Mouse (Mus musculus): Measurements from ENCODE around the gene Tmed9.
"Not testable (repeated sequence)": the region's sequence is repeated elsewhere in the genome, so short reads cannot be mapped to it uniquely, and the experiment has no call there.

Gene Tmed9

DNA sequence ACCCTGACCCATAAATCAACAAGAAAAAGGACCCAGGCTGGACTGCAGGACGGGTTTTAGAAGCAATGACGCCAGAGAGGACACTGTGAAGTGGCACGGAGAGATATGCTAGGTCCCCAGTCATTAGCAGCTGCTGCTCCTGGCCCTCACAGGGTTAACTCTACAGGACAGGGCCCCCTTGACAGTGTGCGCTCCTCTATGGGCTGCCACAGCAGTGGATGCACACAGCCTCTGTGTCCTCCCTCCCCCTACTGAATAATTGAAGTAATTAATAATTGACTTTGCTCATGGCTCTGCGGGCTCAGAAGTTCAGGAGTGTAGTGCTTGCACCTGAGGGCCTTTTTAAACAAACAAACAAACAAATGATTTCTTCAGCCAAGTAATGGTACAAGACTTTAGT lies 39.9 kb downstream of the Tmed9 start:
- DNase-seq: no peak

- no peak for DNase-seq
These were observed 45.8 kb downstream of the Tmed9 start for GRCm38 (mm10) chr13:55619328-55619727.

- DNase-seq: no peak
These were observed 46.7 kb downstream of the Tmed9 start for GRCm38 (mm10) chr13:55620275-55620674.

- not testable (repeated sequence) for DNase-seq
These were observed 48.7 kb downstream of the Tmed9 start for GRCm38 (mm10) chr13:55622156-55622648.

DNA sequence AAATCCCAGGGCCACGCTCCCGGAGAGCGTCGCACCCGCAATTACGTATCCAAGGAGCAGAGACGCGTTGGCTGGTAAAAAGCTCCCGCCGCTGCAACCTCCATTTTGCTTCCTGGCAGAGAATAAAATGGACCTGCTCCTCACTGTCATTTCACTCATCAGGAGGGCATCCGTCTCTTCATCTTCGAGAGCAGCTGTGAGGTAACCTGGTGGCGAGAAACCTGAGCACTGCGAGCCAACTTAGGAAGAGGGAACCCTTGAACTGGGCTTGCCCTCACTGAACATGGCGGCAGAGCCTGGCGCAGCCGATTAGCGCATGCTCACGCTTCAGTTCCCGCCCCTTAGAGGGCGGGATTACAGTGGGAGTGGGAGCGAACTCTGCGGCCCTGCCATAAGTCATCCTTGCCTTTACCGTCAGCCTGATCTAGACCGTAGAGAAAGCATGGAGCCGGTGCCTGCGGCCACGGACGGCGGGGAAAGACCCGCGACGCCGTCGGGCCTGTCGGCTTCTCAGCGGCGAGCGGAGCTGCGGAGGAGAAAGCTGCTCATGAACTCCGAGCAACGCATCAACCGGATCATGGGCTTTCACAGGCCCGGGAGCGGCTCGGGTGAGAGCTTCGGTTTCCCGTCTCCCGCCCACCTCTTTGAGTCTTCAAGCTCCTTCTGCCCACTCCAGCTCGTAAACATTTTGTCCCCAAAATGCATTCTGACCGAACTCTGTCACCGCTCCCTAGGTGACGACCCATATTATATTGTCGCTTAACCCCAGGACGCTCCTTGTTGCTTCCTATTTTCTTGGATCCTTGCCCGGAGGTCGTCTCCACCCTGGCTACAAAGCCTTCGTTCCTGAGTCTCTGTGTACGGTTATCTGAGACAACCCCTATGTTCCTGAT lies 49.4 kb downstream of the Tmed9 start, which contains the start of gene Caml:
TSS of gene Caml (plus strand) at position 357 of the 893 bp plus-strand sequence.
- DNase-seq: peak; percentile 77

DNA sequence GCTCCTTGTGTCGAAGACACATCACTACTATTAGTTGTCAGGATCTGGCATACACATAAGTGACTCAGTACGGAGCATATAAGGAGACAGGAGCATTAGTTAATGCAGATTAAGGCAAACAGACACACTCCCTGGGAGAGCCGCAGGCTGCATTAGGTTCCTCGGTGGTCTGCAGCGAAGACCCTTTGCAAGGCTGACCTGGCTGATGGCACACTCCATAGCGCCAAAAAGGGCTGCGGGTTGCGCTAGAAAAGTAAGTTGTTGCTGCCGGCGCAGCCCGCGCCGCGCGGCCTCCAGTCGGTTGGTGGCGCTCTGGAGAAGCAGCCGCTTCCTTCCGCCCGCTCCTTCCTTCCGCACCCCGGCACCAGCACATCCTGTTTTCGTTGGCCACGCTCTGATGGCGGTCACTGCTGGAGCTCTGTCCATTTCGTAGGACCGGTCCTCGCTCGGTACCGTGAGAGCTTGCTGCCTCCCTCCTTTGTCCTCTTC lies 61.2 kb downstream of the Tmed9 start, which contains the start of gene Ddx46:
TSS of gene Ddx46 (plus strand) at position 389 of the 489 bp plus-strand sequence.
- DNase-seq: peak; percentile 91

DNA sequence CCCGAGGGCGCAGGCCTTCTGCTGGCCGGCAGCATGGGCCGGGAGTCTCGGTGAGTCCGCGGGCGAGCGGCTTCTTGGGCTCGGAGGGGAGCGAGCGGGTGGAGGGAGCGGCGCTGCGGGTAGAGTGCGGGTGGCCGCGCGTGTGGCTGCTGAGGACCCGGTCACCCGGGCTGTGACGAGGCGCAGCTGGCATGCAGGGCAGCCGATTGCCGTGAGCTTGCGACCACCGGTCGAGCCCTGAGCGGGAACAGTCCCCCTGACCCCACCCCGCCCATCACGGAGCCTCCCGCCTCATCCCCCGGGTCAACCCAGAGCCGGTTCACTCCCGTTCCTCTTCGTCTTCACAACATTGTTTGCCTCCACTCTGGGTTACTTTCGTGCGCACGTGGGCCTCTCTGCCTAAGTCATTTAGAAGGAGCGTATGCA lies 61.6 kb downstream of the Tmed9 start:
- no peak for DNase-seq

DNA sequence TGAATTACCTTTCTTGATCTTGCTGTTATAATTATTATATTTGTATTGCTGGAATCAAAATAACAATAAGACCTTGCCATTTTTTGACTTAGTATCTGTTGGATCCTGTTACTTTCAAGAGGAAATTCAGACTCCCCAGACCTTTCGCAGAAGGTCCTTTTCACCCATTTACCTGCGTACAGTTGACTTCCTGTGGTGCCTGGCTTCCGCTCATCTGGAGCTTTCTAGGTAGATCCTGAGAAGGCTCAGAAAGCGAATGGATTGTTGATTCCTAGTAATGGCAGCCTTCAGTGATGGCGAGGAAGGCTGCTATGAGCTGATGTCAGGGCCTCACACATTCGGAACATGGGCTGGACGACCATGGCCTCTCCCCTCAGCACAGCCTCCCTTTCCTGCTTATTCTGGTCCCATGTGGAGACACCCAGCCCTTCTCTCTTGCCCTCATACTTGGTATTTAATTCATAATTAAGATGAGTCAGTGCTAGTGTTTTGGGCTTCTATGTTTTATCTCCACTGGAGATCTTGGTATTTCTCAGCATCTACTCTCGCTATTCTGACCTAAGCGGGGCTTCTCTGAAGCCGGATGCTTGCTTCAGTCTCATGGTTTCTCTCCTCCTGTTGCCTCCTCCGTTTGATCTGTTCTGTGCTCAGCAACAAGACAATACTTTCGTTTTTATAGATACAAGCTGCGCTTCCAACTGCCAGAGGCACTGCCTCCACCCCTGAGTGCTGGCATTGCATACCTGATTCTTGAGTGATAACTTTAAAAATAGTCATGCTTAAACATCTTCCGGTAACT lies 62.9 kb downstream of the Tmed9 start:
- DNase-seq: no peak

GRCm38 (mm10) chr13:55640480-55640879 lies 66.9 kb downstream of the Tmed9 start:
- peak; percentile 73 for DNase-seq

- peak; percentile 15 for DNase-seq
These were observed 71.0 kb downstream of the Tmed9 start for GRCm38 (mm10) chr13:55644525-55644924.

Data from right cerebral cortex, postnatal 14 days (tissue).